Mouse (Mus musculus) forebrain, embryonic 12.5 days (tissue): ENCODE results near the gene Hist1h3a. TPM values are rescaled to one million over a fixed set of nuclear protein-coding genes. Genes with fewer than 3 reads are reported as not detected.
"Not testable (repeated sequence)": the region's sequence is repeated elsewhere in the genome, so short reads cannot be mapped to it uniquely, and the experiment has no call there.

Experiments used
- ATAC-seq: fragments of 200-750 bp; cut with Nextera tagmentation; 2 replicates; pipeline ENCODE4 v1.8.0; 2017; ENCODE audit warnings: moderate TSS enrichment; ENCODE audit not compliant: low FRiP score
- H3K27ac ChIP-seq: fragments of 300-500 bp; sonication (generic); 2 replicates; pipeline ENCODE4 v1.5.1; 2016; ENCODE audit warnings: mild to moderate bottlenecking
- H3K27me3 ChIP-seq: fragments of 300-500 bp; sonication (generic); 2 replicates; pipeline ENCODE4 v1.6.1; 2016; ENCODE audit warnings: mild to moderate bottlenecking
- H3K36me3 ChIP-seq: fragments of 300-500 bp; sonication (generic); replicated peaks from 2 replicates; pipeline ENCODE4 v1.6.1; 2016; ENCODE audit warnings: mild to moderate bottlenecking
- H3K4me1 ChIP-seq: fragments of 300-500 bp; sonication (generic); 2 replicates; pipeline ENCODE4 v1.6.1; 2016
- H3K4me2 ChIP-seq: fragments of 300-500 bp; sonication (generic); 2 replicates; pipeline ENCODE4 v1.6.1; 2016; ENCODE audit warnings: mild to moderate bottlenecking, moderate library complexity
- H3K4me3 ChIP-seq: fragments of 300-500 bp; sonication (generic); replicated peaks from 2 replicates; pipeline ENCODE4 v1.5.1; 2016; ENCODE audit warnings: mild to moderate bottlenecking
- H3K9ac ChIP-seq: fragments of 300-500 bp; sonication (generic); 2 replicates; pipeline ENCODE4 v1.6.1; 2016; ENCODE audit warnings: mild to moderate bottlenecking
- H3K9me3 ChIP-seq: fragments of 300-500 bp; sonication (generic); 2 replicates; pipeline ENCODE4 v1.6.1; 2016
- whole genome bisulfite sequencing: fragments of 180-500 bp; shearing (Covaris S2); methylation state at CpG from one replicate; pipeline ENCODE4 v1.1.7; 2016; 5-methylcytosine and 5-hydroxymethylcytosine counted together
- polyA plus RNA-seq: library from polyadenylated mRNA; unstranded; fragments of >200 nt; fragmentation: Nextera tagmentation; extraction: Ambion mirVana; gene quantifications from 2 replicates; pipeline ENCODE4 v1.2.1, GENCODE M21; 2016

Hist1h3a gene
- polyA plus RNA-seq: 5.1 and 5.2 TPM in 2 replicates

DNA sequence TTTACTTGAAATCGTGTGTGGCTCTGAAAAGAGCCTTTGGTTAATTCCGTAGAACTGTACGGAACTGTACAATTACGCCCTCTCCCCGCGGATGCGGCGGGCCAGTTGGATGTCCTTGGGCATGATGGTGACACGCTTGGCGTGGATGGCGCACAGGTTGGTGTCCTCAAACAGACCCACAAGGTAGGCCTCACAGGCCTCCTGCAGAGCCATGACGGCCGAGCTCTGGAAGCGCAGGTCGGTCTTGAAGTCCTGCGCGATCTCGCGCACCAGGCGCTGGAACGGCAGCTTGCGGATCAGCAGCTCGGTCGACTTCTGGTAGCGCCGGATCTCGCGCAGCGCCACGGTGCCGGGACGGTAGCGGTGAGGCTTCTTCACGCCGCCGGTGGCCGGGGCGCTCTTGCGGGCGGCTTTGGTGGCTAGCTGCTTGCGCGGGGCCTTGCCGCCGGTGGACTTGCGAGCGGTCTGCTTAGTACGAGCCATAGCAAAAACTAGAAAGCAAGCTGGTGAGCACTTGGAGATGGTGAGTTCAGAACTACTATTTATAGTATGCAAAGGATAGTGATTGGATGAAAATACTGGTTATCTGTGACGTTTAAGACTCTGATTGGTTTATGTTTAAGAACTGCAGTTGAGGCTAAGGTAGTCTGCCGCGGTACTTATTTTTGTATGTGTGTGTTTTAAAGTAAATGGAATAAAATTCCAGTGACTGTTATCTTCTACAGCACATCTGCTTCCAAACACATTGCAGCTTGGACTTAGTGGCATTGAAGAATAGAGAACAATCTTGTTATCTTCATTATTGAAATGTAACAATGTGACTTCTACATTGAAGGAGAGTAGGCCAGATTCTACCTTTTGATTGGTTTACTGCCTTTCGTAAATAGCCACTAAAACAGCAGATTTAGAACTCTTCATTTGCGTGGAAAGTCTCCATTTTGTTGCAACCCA is at the start of gene Hist1h3a:
Gene Hist1h3a, minus strand, starts transcription at position 516 of the 951 bp plus-strand sequence.
- H3K4me2 ChIP-seq: peak within 1 kb of the TSS; percentile 70
- WGBS: under 1% methylated on average over 32 of the region's 52 CpGs
- H3K27ac ChIP-seq: peak within 1 kb of the TSS; percentile 94
- not testable (repeated sequence) for H3K9me3 ChIP-seq, H3K36me3 ChIP-seq, H3K27me3 ChIP-seq
- H3K4me1 ChIP-seq: peaks cover 30% of the 10 kb centered on the region
- H3K4me3 ChIP-seq: peak within 1 kb of the TSS; percentile 52
- peak; percentile 63 for ATAC-seq
- H3K9ac ChIP-seq: peak within 1 kb of the TSS; percentile 64

DNA sequence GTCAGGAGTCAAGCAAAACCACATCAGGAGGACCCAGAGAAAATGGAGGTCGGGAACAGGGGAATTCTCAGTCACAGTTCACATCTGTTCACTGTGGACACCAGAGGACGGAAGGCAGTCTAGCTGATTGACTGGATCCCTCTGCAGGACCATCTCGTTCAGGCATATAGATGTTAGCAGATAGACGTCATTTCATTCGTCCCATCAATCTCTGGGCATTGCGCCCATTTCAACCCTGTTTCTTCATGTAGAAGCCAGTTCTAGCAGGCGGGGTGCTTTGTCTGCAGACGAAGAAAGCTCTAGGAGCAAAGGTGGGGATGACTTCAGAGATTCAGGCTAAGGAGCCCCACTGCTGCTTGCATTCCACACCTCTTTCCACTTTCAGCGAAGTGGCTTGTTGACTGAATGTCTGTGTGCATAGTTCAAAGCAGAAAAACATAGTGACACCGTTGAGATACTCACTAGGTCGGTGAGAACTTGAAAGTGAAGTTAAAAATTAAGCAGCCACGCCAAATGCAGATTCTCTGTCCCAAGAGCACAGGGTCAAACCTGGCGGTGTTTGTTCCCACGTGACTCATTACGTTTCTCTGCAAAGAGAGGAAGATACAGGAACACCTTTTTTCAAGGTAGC is 44.4 kb upstream of the Hist1h3a start, which contains the start of gene Slc17a2:
Gene Slc17a2, plus strand, starts transcription at position 572 of the 631 bp plus-strand sequence.
- Histone ChIP-seq H3K27ac (no peak within 1 kb of the TSS), H3K4me1 (no peaks in the 10 kb centered on the region), H3K9me3 (no peaks in the 10 kb centered on the region), H3K4me3 (no peak within 1 kb of the TSS), H3K9ac (no peak within 1 kb of the TSS), H3K27me3 (no peaks in the 10 kb centered on the region), H3K4me2 (no peak within 1 kb of the TSS), H3K36me3 (no peaks in the 10 kb centered on the region)
- no peak for ATAC-seq
- WGBS: 92% methylated on average over 15 of the region's 15 CpGs

DNA sequence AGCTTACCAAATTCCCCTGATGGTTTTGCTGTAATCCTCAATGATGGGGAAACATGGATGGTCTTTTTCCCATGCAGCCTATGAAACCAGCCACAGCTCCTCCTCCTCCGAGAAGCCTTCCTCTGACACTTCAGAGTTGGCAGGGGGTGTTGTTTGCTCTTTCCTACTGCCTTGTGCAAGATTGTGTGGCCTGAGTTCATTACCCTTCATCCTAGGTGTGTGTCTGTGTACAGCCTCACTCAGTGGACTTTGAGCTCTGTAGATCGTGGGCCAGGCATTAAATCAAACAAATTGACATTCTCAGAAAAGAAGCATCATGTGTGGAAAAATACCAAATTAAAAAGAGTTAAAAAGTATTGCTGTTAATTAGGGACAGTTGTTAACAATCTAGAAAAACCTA is 42.3 kb upstream of the Hist1h3a start:
- no peak overlapping the region for H3K4me2 ChIP-seq
- WGBS: 88% methylated on average over 2 of the region's 2 CpGs
- H3K4me1 ChIP-seq: no peaks in the 10 kb centered on the region
- no peaks in the 10 kb centered on the region for H3K36me3 ChIP-seq
- H3K27ac ChIP-seq: no peak overlapping the region
- no peak for ATAC-seq
- no peaks in the 10 kb centered on the region for H3K9me3 ChIP-seq
- H3K27me3 ChIP-seq: no peaks in the 10 kb centered on the region
- no peak overlapping the region for H3K4me3 ChIP-seq
- H3K9ac ChIP-seq: no peak overlapping the region

DNA sequence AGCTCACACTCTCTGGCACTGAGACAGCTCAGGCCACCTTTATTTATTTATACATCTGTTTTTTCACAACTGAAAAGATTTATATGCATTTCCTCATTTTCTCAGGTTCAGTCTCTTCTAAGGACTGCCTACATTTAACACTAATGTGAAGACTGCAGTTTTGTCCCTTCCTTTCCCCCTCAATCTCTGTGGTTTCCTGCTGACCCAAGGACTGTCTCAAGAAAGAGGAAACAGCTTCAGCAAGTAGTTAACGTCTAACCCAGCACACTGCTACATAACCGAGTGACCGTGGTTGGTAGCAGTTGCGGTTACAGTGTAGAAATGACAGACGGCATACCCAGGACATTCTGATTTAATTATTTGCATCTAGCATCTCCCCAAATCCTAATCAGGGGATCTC is 37.2 kb upstream of the Hist1h3a start:
- Histone ChIP-seq H3K4me2 (no peak overlapping the region), H3K4me3 (no peak overlapping the region), H3K27me3 (no peaks in the 10 kb centered on the region), H3K9me3 (no peaks in the 10 kb centered on the region), H3K27ac (no peak overlapping the region), H3K9ac (no peak overlapping the region), H3K36me3 (no peaks in the 10 kb centered on the region), H3K4me1 (no peaks in the 10 kb centered on the region)
- 85% methylated on average over 5 of the region's 5 CpGs for WGBS
- no peak for ATAC-seq

DNA sequence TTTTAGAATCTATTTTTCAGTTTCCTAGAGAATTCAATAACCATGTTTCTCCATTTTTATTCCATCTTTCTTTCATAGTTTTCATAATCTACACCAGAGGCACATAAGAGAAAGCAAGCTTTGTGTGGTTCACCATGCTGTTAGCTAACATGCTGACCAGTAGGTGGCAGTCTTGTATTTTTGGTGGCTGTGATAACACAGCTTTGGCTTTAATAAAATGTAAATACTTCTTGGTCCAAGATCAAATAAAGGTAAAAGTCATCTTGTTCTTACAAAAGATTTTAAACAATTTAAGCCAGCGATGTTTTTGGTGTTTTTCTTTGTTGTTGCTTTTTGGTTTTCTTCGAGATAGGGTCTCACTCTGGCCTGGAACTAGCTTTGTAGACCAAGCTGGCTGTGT is 30.3 kb upstream of the Hist1h3a start:
- H3K27me3 ChIP-seq: no peaks in the 10 kb centered on the region
- ATAC-seq: no peak
- H3K4me3 ChIP-seq: no peak overlapping the region
- no peaks in the 10 kb centered on the region for H3K9me3 ChIP-seq
- WGBS: 47% methylated on average over 2 of the region's 2 CpGs
- H3K4me1 ChIP-seq: no peaks in the 10 kb centered on the region
- no peak overlapping the region for H3K27ac ChIP-seq
- H3K36me3 ChIP-seq: no peaks in the 10 kb centered on the region
- H3K9ac ChIP-seq: no peak overlapping the region
- no peak overlapping the region for H3K4me2 ChIP-seq

DNA sequence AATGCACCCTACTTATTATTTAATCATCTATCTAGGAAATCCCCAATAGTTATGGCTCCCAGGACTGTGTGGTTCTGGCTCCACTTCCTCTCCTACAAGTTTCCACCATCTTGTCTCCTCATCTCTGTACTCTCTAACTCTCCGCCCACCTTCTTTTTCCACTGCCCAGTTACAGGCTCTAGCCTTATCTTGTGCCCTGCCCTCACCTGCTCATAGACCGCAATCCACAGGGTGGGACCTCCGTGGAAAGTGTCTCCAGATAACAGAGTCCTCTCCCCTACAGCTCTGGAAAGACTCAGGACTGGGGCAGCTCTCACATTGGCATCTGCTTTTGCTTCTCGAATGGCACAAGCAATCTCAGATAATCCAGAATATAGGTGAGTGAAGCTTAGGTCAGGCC is 16.8 kb upstream of the Hist1h3a start:
- H3K27ac ChIP-seq: no peak overlapping the region
- H3K27me3 ChIP-seq: no peaks in the 10 kb centered on the region
- no peak for ATAC-seq
- no peaks in the 10 kb centered on the region for H3K9me3 ChIP-seq
- H3K36me3 ChIP-seq: no peaks in the 10 kb centered on the region
- 89% methylated on average over 4 of the region's 4 CpGs for WGBS
- H3K4me2 ChIP-seq: no peak overlapping the region
- no peak overlapping the region for H3K4me3 ChIP-seq
- H3K9ac ChIP-seq: no peak overlapping the region
- no peaks in the 10 kb centered on the region for H3K4me1 ChIP-seq

DNA sequence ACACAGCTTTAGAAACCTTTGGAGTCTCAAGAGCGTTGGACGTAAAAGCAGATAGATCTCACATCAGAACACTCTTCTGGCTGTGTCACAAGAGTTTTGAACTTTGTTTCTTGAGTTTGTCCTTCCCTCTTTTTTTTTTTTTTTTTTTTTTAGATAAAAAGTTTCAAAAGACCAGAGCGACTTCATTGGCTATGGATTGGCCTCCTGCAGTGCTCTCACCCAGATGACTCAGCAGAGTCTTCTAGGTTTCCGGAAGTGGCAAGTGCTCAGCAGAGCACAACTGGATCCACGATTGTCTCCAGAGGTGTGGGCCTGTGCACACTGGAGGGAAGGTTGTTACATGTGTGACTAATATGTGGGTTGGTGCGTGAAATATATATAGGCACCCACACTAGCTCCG is 16.2 kb upstream of the Hist1h3a start:
- Histone ChIP-seq H3K27ac (no peak overlapping the region), H3K4me2 (no peak overlapping the region), H3K9ac (no peak overlapping the region), H3K36me3 (no peaks in the 10 kb centered on the region), H3K27me3 (no peaks in the 10 kb centered on the region), H3K9me3 (no peaks in the 10 kb centered on the region), H3K4me3 (no peak overlapping the region), H3K4me1 (no peaks in the 10 kb centered on the region)
- ATAC-seq: no peak
- 94% methylated on average over 7 of the region's 7 CpGs for WGBS

- no peaks in the 10 kb centered on the region for H3K36me3 ChIP-seq
- H3K4me1 ChIP-seq: peaks cover 10% of the 10 kb centered on the region
- ATAC-seq: peak; percentile 90
- H3K9ac ChIP-seq: no peak overlapping the region
- 22% methylated on average over 21 of the region's 21 CpGs for WGBS
- H3K27me3 ChIP-seq: no peaks in the 10 kb centered on the region
- H3K9me3 ChIP-seq: no peaks in the 10 kb centered on the region
- H3K27ac ChIP-seq: no peak overlapping the region
- H3K4me3 ChIP-seq: no peak overlapping the region
- peak overlapping the region; percentile 41 for H3K4me2 ChIP-seq
Observed at GRCm38 (mm10) chr13:23772561-23773313, 10.6 kb upstream of the Hist1h3a start.

GRCm38 (mm10) chr13:23769613-23770012 is 7.4 kb upstream of the Hist1h3a start, which contains the start of gene Trim38:
TSS of gene Trim38 (plus strand) at chr13:23769913.
- not testable (repeated sequence) for H3K9ac ChIP-seq, H3K36me3 ChIP-seq, ATAC-seq, H3K4me2 ChIP-seq, H3K27me3 ChIP-seq, H3K27ac ChIP-seq, H3K4me3 ChIP-seq, H3K9me3 ChIP-seq
- peaks cover 10% of the 10 kb centered on the region for H3K4me1 ChIP-seq
- 84% methylated on average over 2 of the region's 2 CpGs for WGBS

- no peak for ATAC-seq
- Histone ChIP-seq H3K4me1 (peaks cover 16% of the 10 kb centered on the region), H3K27ac (no peak overlapping the region), H3K4me2 (no peak overlapping the region), H3K4me3 (no peak overlapping the region), H3K9ac (no peak overlapping the region), H3K36me3 (no peaks in the 10 kb centered on the region), H3K9me3 (no peaks in the 10 kb centered on the region), H3K27me3 (no peaks in the 10 kb centered on the region)
- WGBS: 42% methylated on average over 5 of the region's 5 CpGs
Observed at GRCm38 (mm10) chr13:23768834-23769397, 6.7 kb upstream of the Hist1h3a start.

DNA sequence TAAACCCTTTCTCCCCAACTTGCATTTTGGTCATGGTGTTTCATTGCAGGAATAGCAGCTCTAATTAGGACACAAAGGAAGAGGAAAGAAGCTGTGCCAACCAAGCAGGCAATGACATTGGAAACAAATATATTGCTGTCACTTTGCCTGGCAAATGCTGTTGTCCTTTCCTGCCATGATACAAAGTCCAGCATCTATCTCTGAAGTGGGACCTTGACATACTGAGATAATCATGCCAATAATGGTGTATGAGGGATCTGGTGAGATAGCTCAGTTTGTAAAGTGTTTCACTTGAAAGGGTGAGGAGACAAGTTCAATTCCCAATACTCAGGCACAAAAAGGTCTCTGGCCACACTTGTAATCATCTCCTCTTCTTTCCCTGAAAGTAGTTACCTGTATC is 4.6 kb upstream of the Hist1h3a start:
- no peak overlapping the region for H3K27ac ChIP-seq
- H3K36me3 ChIP-seq: no peaks in the 10 kb centered on the region

DNA sequence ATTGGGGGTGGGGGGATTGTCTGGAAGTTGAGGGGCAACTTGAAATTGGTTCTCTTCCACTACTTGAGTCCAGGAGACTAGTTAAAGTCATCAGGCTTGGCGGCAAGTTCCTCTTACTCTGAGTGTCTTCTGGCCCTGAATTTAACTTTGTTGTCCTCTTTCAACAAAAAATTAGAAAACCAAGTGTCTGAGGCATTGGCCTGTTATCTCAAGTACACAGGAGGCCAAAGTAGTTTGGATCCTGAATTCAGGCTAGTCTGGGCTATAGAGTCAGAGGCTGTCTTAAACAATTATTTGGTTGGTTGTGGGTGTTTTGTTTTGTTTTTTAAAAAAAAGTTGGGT is 3.0 kb upstream of the Hist1h3a start:
- H3K4me3 ChIP-seq: no peak overlapping the region
- WGBS: 66% methylated on average over 1 of the region's 1 CpGs

More for the DNA sequence above, 4.6 kb upstream of the Hist1h3a start:
- peaks cover 17% of the 10 kb centered on the region for H3K4me1 ChIP-seq
- H3K27me3 ChIP-seq: no peaks in the 10 kb centered on the region
- no peak for ATAC-seq
- H3K9me3 ChIP-seq: no peaks in the 10 kb centered on the region
- H3K9ac ChIP-seq: no peak overlapping the region
- no peak overlapping the region for H3K4me2 ChIP-seq
- H3K4me3 ChIP-seq: no peak overlapping the region

More for the DNA sequence above, 3.0 kb upstream of the Hist1h3a start:
- H3K27me3 ChIP-seq: no peaks in the 10 kb centered on the region
- H3K4me2 ChIP-seq: 0 out of 2 replicates have a peak overlapping the region, but pooled peaks have one; percentile 70
- 0 out of 2 replicates have a peak overlapping the region, but pooled peaks have one; percentile 25 for H3K27ac ChIP-seq
- peaks cover 18% of the 10 kb centered on the region for H3K4me1 ChIP-seq
- ATAC-seq: no peak
- no peak overlapping the region for H3K9ac ChIP-seq
- H3K9me3 ChIP-seq: no peaks in the 10 kb centered on the region
- H3K36me3 ChIP-seq: no peaks in the 10 kb centered on the region
